Mouse (Mus musculus): ENCODE data around the gene Uhrf2. TPM values are rescaled to one million over a fixed set of nuclear protein-coding genes. Genes with fewer than 3 reads are reported as not detected.

Uhrf2 gene
- polyA plus RNA-seq, 1 experiment from 2014 or later, result 64.4 TPM

DNA sequence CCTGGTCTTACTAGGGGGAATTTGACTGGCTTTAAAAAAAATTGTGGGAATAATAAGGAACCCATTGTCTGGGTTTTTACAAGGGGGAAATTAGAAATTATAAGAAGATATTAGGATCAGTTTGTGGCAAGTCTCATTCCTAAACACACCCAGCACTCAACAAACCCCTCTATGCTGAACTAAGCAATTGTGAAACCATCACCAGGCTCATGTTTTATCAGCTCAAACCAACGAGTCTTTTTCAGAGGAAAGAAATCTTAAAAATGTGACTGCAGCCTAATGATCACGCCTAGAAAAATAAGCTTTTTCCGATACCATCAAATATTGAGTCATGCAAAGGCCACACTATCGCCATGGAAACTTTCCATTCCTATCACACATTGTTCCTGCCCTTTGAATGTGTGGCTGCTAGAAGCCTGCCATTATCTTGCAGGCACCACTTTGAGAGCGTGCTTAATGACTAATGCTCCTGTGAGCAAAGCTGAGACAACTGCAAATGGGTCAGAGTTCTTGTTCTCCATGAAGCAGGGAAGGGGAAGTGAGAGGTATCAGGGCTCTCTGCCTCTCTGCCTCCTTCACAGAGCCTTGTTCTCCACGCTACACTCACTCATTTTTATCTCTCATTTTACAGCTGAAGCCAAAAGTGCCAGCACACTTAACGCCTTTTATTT, 94.8 kb downstream of the Uhrf2 start:
- Histone ChIP-seq H3K4me1 (ENCODE audit: control insufficient read depth, insufficient read depth, low read length) (no peaks in the 10 kb centered on the region), H3K36me3 (ENCODE audit: control insufficient read depth, insufficient read depth, low read length) (no peaks in the 10 kb centered on the region), H3K9me3 (ENCODE audit: control insufficient read depth, low read length) (no peaks in the 10 kb centered on the region), H3K27ac (replicated peaks; ENCODE audit: low read depth, low read length) (no peak overlapping the region), H3K4me2 (ENCODE audit: low read depth, low read length) (no peak overlapping the region), H3K4me3 (ENCODE audit: low read depth, low read length) (no peak overlapping the region), H3K27me3 (replicated peaks; ENCODE audit: control insufficient read depth, insufficient read depth, low read length) (no peaks in the 10 kb centered on the region), H3K9ac (ENCODE audit: low read depth, low read length) (no peak overlapping the region)
- no peak for DNase-seq (ENCODE audit: low spot score)
- WGBS, result 77% methylated on average over 7 of the region's 7 CpGs
- ATAC-seq (ENCODE audit: low read depth), result no peak

DNA sequence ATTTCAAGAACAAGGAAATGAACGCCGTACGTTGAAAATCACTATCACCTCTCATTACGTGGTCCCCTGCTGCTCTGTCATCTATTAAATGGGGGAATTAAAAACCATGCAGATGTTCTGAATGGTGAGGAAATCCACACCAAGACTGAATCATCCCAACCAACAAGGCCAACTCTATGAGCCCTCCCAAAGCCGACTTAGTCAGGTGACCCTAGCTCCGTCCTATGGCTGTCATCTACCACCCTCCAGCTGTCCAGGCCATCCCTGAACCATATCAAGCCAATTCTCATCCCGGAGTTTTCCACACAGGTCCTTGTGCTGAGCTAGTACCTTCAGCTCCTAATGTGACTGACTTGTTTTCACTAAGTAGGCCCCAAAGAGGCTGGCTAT, 95.4 kb downstream of the Uhrf2 start:
- Histone ChIP-seq H3K4me1 (ENCODE audit: control insufficient read depth, insufficient read depth, low read length) (no peaks in the 10 kb centered on the region), H3K4me3 (ENCODE audit: low read depth, low read length) (no peak overlapping the region), H3K4me2 (ENCODE audit: low read depth, low read length) (no peak overlapping the region), H3K27me3 (replicated peaks; ENCODE audit: control insufficient read depth, insufficient read depth, low read length) (no peaks in the 10 kb centered on the region), H3K27ac (replicated peaks; ENCODE audit: low read depth, low read length) (no peak overlapping the region), H3K36me3 (ENCODE audit: control insufficient read depth, insufficient read depth, low read length) (no peaks in the 10 kb centered on the region), H3K9me3 (ENCODE audit: control insufficient read depth, low read length) (no peaks in the 10 kb centered on the region), H3K9ac (ENCODE audit: low read depth, low read length) (no peak overlapping the region)
- WGBS, result 84% methylated on average over 7 of the region's 7 CpGs
- no peak for ATAC-seq (ENCODE audit: low read depth)
- DNase-seq (ENCODE audit: low spot score), result no peak

DNA sequence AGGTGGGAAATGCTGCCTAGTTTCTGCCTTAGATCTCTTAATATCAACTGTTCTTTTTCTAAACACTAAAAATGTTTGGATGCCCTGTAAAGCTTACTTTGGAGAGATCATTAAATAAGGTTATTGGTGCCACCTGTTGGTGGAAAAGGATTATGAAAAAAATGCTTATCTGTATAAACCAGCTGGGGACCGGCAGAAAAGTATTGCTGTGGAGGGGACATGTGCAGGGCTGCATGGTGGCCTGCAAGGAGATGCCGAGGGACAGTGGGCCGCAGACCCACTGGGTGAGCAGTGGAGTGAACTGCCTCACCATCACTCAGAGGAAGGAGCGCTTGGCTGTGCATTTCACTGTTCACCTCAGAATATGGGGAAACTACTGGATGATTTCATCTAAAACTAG, 97.9 kb downstream of the Uhrf2 start:
- DNase-seq (ENCODE audit: low spot score) (peak; percentile 79), ATAC-seq (ENCODE audit: low read depth) (no peak)
- Histone ChIP-seq H3K9me3 (ENCODE audit: control insufficient read depth, low read length) (no peaks in the 10 kb centered on the region), H3K27ac (replicated peaks; ENCODE audit: low read depth, low read length) (no peak overlapping the region), H3K4me3 (ENCODE audit: low read depth, low read length) (no peak overlapping the region), H3K4me2 (ENCODE audit: low read depth, low read length) (no peak overlapping the region), H3K9ac (ENCODE audit: low read depth, low read length) (no peak overlapping the region), H3K27me3 (replicated peaks; ENCODE audit: control insufficient read depth, insufficient read depth, low read length) (no peaks in the 10 kb centered on the region), H3K4me1 (ENCODE audit: control insufficient read depth, insufficient read depth, low read length) (no peaks in the 10 kb centered on the region), H3K36me3 (ENCODE audit: control insufficient read depth, insufficient read depth, low read length) (no peaks in the 10 kb centered on the region)
- 74% methylated on average over 4 of the region's 4 CpGs for WGBS

DNA sequence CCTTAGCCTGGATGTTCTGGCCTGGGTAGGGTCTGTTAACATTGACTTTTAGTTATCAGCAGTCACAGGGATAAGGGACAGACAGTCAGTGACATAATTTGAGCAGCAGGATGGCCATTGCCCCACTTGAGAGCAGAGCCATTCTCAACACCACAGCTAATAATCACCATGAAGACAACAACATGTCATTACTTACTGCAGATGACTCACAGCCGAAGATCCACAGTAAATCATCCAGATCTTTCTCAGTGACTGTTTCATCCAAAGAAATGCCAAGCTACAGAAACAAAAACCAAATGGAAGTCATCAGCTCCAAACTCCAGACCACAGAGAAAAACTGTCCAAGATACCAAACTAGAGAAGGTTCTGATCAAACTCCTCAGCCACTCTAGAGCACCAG, 106.0 kb downstream of the Uhrf2 start:
- ATAC-seq (ENCODE audit: low read depth) (no peak), DNase-seq (ENCODE audit: low spot score) (no peak)
- no peaks in the 10 kb centered on the region for H3K36me3 ChIP-seq (ENCODE audit: control insufficient read depth, insufficient read depth, low read length)
- H3K4me1 ChIP-seq (ENCODE audit: control insufficient read depth, insufficient read depth, low read length), result no peaks in the 10 kb centered on the region
- 86% methylated on average over 1 of the region's 1 CpGs for WGBS
- H3K27ac ChIP-seq (replicated peaks; ENCODE audit: low read depth, low read length), result no peak overlapping the region
- H3K27me3 ChIP-seq (replicated peaks; ENCODE audit: control insufficient read depth, insufficient read depth, low read length), result no peaks in the 10 kb centered on the region
- no peak overlapping the region for H3K4me2 ChIP-seq (ENCODE audit: low read depth, low read length)
- H3K4me3 ChIP-seq (ENCODE audit: low read depth, low read length), result no peak overlapping the region
- no peak overlapping the region for H3K9ac ChIP-seq (ENCODE audit: low read depth, low read length)
- H3K9me3 ChIP-seq (ENCODE audit: control insufficient read depth, low read length), result no peaks in the 10 kb centered on the region

Other genes with a start within 250 kb of the Uhrf2 start
- gene 9930021J03Rik, start 224.5 kb upstream of the Uhrf2 start, polyA plus RNA-seq (2014; fragmentation: Nextera tagmentation; extraction: Ambion mirVana), result 8.0 and 9.1 TPM in 2 replicates
- 19.5 and 23.2 TPM in 2 replicates for gene Ranbp6, start 217.5 kb upstream of the Uhrf2 start, polyA plus RNA-seq (2014; fragmentation: Nextera tagmentation; extraction: Ambion mirVana)
- gene Il33, start 105.4 kb upstream of the Uhrf2 start, polyA plus RNA-seq (2014; fragmentation: Nextera tagmentation; extraction: Ambion mirVana), result 11.2 and 12.3 TPM in 2 replicates
- gene Trpd52l3, start 26.7 kb upstream of the Uhrf2 start, polyA plus RNA-seq (2014; fragmentation: Nextera tagmentation; extraction: Ambion mirVana), result not detected in 2 replicates
- gene Gldc, start 144.9 kb downstream of the Uhrf2 start, polyA plus RNA-seq (2014; fragmentation: Nextera tagmentation; extraction: Ambion mirVana), result 2.5 and 4.3 TPM in 2 replicates
- 0.31 TPM in 1 of 2 replicates, not detected in the other for gene Mbl2, start 202.4 kb downstream of the Uhrf2 start, polyA plus RNA-seq (2014; fragmentation: Nextera tagmentation; extraction: Ambion mirVana)

All from embryonic facial prominence, embryonic 14.5 days (tissue).